Mouse (Mus musculus) cortical plate, adult 2 months (tissue): Measurements from ENCODE around the gene Wrap53.

Experiments used
- CTCF ChIP-seq: fragments of 200-500 bp; IDR thresholded peaks from 2 replicates; pipeline ENCODE4 v1.5.1; 2011; ENCODE audit warnings: mild to moderate bottlenecking, control low read depth, low read length; ENCODE audit not compliant: insufficient read depth; ENCODE audit errors: extremely low read depth
- POLR2A ChIP-seq: fragments of 200-500 bp; IDR thresholded peaks from 2 replicates; pipeline ENCODE4 v1.6.1; 2011; ENCODE audit warnings: mild to moderate bottlenecking, low read length, control low read depth; ENCODE audit not compliant: insufficient read depth; ENCODE audit errors: extremely low read depth

DNA sequence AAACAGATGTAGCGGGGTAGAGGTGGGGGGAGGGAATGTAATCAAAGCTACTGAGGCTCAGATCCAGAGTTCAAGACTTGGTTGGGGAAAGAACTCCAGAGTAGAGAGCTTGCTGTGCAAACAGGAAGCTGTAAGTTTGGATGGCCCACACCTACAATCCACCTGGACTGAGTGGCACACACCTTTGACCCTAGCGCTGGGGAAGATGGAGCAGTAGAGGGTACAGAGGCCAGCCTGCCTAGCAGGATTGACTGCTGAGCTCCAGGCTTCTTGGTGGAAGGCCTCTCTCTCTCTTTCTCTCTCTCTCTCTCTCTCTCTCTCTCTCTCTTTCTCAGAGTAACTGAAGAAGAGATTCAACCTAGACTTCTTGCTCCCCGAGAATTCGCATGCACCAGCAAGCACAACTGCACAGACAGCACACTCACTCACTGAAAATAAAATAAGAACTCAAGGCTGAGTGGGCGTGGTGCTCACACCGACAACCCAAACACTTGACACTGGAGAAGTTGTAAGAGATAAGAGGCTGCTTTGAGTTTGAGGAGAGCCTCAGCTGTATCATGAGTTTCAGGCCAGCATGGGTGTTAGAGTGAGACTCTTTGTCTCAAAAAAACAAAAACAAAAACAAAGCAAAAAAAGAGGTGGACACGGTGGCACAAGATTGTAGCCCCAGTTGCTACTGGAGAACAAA is 40.5 kb upstream of the Wrap53 start:
- no peak for TF ChIP-seq CTCF
- TF ChIP-seq POLR2A, result no peak
